Mouse (Mus musculus) spleen, adult 12 weeks (tissue): ENCODE measurements around the gene Pxdn.

Experiments
- DNase-seq: peaks from one replicate; pipeline ENCODE4 v3.0.0; 2022; ENCODE audit warnings: low spot score

The Pxdn gene

DNA sequence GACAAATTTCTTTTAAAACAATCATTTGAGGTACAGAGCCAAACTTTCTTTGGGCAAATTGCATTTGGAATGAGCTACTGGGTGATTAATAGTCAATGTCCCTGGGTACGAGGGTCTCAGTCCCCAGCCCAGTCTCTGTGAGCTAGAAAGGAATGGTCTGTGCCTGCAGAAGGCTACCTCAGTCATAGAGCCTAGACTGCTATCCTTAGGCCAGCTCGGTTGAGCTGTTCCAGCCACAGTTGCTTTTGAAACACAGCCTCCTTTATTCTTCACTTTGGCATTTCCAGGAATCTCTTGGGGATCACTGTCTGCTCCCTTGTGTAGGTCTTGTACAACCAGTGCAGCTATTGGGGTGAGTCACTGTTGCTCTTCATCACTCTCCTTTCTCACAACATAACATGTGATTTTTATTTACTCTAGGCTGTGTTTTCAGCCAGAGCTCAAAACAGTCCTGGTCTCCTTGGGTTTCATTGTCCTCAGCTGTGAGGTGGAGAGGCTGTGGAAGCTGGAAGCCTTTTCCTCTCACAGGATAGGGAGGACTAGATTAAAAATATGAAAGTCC lies 86.9 kb downstream of the Pxdn start:
- no peak for DNase-seq

DNA sequence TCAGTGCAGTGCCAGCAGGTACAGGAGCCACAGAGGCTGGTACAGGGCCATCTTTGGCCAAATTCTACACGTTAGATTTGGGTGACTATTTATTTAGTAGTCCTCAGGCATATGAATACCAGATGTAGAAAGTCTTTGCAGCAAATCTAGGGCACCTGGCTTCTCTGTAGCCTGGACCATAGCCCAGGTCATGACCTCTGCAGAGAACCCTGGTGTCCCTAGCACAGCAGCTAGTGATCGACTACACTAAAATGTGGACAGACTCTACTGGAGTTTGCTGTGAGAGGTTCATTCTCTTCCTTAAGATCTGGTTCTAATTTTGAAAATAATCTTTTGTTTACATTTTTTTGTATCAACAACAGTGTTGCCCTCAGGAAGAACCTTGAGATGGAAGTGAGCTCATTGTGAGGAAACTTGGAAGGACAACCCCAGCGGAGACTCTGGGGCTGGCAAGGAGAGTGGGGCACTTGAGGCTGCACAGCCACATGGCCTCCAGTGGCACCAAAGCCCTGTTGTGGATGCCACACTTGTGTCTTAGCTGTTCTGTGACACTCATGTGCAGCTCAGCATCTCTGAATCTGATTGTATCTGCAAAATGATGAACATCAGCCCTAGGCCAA lies 90.4 kb downstream of the Pxdn start:
- DNase-seq, result no peak

DNA sequence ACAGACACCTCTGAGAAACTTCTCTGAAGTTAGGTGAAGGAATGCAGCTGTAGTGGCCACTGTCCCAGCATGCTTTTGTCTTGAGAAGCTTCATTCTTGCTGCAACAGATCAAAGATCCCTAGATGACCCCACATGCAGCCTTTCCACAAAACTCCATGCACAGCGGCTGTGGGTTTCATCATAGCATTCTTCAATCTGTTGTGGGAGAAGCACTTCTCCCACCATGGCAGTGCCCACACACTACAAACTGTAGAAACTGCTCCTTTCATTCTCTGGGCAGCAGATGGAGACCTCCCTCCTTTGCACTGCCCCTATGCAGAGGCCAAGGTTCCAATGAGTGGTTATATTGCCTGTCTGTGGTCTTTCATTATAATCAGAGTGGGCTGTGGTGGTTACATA lies 91.7 kb downstream of the Pxdn start:
- DNase-seq, result no peak

DNA sequence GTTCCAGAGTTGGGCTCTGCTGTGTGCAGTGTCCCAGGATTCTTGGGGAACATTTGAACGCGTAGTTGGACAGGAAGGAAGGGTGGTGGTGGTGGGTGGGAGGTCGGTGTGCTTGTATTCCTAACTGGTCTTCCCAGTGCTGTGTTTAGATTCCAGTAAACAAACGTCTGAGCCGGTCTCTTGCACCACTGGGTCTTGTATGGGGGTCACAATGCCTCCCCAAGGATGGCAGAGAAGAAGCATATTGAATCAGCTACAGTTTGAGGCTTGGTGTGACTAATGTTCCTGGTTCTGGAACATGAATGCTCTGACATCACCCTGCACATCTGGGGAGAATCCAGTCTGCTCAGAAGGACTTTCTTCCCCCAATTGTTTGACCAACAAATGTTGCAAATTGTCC lies 93.2 kb downstream of the Pxdn start:
- no peak for DNase-seq

DNA sequence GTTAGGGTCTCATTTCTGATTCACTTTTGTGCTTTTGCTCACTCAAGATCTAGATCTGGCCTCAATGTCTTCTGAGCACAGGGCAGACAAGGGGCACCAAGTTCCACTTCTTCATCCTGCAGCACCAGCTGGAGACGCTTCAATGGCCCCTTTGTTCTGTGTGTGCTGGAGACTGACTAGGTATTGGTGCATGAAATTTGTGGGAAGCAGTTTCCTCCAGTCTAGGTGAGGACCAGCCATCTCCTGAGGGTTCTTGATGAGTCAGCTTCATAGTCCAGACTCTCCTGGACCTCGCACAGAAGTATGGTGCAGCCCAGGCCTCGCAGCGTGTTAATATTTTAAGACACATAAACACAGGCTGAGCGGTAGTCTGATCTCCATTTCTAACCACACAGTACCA lies 97.3 kb downstream of the Pxdn start:
- no peak for DNase-seq

DNA sequence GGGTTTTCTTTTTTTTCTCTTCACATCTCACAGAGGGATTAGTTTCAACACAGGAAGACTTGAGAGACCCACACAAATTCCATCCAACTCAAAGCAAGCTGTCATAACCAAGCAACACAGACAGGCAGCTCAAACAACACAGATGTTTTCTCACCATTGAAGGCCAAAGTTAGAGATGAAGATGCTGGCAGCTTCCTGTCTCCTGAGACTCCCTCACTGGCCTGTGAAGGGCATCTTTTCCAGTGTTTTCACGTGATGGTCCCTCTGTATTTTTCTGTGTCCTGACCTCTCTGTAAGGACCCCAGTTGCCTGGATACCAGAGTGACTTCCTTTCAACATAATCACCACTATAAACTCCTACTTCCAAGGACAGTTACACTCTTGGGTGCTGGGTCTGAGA lies 98.0 kb downstream of the Pxdn start:
- DNase-seq, result no peak

DNA sequence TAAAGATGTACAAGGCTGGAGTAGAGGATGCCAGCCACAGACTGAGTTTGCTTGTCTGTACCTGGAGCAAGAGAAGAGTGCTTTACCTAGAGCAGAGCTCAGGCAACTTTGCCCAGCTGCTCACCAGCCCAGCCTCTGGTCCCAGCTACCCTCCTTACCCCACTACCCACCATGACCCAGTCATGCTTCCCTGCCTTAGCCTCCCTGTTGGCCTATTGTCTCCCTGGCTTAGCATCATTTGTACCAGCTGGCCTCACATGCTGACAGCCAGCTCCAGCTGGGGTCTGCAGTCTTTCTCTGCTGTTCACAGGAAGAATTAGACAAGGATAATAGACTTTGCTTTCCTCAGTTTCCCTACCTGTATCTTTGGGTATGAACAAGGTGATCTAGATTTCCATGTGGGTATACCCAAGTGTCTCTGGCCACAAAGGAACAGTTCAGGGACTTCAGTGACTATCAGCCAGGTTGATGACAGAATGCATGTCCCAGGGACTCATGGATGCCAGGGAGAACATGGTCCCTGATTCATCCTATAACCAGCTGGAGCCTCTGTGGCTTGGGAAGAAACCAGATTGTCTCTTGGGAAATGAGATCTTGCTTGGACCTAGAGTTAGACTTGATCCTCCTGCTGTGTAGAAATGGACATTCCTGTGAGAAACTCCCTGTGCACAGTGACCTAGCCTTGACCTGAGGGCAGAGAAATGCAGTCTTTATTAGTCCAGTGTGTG lies 98.6 kb downstream of the Pxdn start:
- no peak for DNase-seq

DNA sequence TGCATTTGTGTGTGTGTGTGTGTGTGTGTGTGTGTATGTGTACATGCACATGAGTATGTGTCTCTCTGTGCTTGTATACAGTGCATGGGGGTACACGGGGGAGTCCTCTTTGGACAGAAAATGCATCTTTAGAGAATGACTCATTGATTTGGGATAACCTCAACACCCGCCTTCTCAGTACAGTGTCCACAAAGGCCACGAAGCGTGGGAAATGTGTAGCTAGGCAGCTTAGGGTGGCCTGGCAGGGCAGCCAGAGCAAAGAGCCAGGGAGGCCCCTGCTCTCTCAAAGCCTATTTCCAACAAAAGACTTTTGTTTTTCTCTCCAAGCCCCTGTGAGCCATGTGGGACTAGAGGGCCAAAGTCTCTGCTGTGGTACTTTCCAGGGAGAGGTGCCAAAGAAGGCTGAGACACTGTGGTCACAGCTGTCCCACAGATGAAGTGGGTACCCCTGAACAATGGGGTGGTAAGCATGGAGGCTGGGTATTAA lies 99.2 kb downstream of the Pxdn start:
- no peak for DNase-seq

DNA sequence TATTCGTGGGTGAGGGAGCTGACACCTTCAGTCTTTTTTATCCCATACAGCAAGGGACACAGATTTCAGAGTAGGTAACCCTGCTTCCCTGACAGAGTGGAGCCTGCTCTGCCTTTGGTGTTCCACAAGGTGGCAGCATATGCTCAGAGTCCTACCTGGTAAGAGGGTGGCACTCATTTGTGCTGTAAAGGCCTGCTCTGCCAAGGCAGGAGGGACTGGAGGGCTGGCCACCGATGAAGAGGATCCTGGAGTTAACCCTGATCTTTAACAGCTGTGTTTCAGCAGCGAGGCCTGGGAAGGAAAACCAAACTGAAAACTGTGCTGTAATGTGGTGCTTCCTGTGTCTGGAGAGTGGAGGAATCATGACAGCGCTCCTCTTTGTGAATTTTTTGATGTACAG lies 102.2 kb downstream of the Pxdn start:
- no peak for DNase-seq

DNA sequence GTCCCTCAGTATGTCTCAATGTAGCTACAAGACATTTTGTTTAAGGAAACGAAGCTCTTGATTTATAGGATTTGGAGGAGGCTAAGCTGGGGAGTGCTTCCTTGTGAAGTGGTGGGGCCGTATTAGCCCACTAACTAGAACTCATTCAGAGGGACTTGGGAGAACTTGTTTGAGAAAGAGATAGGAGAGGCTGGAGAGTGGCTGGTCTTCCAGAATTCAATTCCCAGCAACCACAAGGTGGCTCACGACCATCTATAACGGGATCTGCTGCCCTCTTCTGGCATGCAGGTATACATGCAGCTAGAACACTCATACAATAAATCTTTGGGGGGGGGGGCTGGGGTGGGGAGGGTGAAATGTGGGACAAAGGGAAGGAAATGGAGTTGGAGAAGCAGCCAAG lies 102.7 kb downstream of the Pxdn start:
- no peak for DNase-seq

DNA sequence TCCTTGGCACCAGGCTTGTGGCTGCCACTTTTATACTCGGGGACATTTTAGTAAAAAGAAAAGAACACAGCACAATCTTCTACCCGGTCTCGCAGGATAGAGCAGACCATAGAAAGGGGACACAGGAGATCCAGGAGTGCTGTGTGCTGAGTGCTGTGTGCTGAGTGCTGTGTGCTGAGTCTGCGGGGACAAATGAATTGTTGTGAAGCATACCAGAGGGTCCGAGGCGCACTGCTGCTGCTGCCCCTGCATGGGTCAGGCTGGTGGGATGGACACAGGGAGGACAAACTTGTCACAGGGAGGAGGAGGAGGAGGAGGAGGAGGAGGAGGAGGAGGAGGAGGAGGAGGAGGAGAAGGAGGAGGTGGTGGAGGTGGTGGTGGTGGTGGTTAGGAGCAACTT lies 111.4 kb downstream of the Pxdn start:
- DNase-seq, result no peak

DNA sequence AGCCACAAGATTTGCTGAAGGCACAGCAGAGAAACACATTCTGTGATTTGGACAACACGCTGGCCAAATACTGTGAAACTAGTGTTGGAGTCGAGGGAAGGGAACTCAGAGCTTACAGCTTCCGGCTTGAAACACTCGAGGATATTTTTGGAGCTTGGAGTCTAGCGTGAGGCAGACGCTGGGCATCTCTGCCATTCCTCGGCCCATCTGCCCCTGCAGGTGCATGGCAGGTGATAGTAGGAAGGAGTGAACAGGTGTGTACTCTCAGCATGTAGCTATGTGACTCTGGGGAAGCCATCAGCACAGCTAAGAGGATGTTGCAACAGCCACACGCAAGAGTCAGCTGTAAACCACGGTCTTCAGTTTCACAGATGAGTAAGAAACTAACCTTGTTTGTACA lies 112.4 kb downstream of the Pxdn start:
- DNase-seq, result no peak

DNA sequence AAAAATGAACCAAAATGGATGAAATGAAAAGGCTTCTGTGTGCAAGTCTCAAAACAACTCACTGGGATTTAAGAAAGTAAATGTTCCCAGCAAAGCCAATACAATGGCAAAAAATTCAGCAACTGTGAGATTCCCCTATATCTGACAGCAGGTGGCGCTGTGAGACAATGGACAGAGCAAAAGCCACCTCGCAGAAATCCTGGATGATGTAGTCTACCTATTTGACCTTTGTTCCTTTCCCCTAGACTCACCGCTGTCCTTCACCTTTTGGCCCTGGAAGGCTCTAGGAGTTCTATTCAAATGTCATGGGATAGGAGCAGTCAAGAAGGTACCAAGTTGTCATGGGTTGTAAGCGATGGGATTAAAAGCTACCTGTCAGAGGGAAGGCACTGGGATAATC lies 112.8 kb downstream of the Pxdn start:
- no peak for DNase-seq

DNA sequence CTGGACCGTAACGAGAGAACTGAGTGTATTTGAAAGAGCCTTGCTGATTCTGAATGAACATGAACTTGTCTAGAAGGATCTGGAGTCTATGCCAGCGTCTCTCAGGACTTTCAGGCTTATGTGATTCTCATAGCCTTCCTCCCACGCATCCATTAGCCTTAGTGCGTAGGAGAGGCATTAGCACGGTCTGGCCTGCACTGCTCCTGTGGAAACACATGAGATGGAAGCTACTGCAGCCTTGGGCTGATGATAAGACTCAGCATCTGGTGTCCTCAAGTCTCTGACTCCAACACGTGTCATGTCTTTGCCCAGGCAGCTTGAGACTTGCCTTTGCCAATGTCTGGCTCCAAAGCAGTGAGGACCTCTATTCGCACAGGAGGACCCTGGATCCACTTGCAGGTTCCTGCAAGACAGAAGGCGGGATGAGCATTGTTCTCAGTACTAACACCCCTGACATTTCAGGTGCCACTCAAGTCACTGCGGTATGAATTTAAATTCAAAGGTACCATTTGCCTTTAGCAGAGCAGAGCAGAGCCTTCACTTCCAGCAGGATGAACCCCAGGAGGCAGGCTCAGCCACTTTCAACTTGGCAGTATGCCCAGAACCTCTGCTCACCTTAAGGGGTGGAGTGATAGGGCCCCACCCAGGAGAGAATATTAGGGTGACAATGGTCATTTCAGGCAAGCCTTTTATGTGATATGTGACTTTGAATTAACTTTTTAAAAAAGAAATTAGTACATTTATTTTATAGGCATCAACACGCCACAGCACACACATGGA lies 117.5 kb downstream of the Pxdn start:
- DNase-seq, result no peak

DNA sequence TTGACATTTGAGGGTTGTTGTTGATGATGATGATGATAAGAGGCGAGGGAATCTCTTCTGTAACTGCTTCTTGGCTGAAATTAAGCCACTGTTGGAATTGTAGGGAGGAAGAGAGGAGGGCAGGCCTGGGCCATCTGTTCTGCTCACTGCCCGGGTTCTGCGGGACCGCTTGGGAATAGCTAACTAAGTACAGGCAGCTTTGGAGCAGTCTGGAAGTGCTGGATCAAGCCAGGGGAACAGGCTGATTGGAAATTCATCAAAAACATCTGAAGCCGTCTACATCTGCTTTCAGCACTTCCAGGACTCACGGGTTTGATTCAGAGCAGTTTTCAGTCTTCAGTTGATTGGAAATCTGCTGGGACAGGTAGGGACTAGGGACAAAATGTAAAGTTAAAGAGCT lies 120.6 kb downstream of the Pxdn start:
- DNase-seq, result no peak

DNA sequence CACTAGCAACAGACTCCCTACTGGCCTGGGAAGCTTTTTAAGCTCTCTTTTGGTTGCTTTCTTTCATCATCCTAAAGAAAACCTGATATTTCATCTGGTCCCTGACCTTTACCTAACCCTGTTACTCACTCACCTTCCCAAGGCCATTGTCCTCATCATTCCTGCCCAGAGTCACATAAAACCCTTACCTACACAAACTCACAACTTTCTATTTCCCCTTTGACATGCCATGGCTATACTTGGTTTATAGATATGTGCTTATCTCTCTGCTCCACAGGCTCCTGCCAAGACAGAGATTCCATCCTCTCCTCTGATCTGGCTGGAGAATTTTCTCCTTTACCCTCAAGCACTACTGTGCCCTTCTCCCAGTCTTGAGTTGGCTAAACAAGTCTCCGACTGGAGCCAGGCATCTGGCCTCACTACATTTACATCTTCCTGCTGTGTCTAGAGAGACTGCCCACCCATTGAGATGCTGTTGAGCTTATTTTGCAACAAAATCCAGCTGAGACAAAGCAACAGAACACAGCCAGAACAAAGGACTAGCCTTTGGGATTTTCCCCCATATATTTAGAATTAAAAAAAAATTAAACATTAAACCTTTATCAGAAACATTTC lies 124.2 kb downstream of the Pxdn start:
- no peak for DNase-seq

DNA sequence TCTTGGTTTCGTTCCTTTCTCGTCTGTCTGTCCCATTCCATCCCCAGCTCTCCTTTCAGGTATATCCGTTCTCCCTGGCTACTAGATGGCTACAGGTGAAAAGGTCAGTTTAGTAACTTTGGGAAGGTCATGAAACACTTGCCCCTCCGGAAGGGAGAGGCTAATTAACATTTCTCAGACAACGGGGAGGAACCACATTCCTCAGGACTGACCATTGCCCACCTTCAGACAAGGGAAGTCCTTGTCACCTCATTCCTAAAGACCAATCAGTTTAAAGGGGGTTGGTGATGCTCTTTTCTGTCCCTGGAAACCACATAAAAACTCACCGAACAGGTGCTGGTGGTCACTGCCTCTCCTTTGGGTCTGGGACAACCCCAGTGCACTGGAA lies 124.7 kb downstream of the Pxdn start:
- no peak for DNase-seq
